Mouse (Mus musculus): ENCODE measurements around the gene Vwa7.

DNA sequence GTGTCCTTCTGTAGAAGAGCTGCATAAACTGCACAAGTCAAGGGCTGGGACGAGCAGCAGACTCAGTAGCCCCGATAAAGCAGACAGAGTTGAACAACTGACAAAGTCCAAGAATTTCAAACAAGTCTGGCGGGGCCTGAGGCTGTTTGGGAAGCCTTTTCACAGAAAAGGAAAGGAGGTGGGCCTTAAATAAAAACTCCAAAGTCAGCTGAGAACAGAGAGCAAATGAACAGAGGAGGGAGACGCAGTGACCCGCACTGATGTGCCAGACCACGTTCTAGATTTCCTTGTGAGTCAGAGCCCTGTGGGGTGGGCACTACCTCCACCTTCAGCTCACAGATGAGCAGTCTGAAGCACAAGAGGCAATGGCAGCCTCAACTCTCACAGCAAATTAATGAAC lies 18.5 kb downstream of the Vwa7 start:
- TF ChIP-seq ZMIZ1 (IDR thresholded peaks at IDR 0.05; ENCODE audit: low read depth, low read length) (no peak), SMC3 (IDR thresholded peaks at IDR 0.05; ENCODE audit: low read depth, low read length) (no peak)

Data from MEL (cell line).